15 mouse cellular contexts compared by ENCODE assay signal in genomic region chr7:100916526-100916925, GRCm38 (mm10). TPM values are rescaled to one million over a fixed set of nuclear protein-coding genes. Genes with fewer than 3 reads are reported as not detected.
DNase-seq lines count a peak whose midpoint lies in the region; ATAC-seq and TF ChIP-seq lines count a peak whose summit lies in the region.
"Had no signal": no experiment of that assay in that cellular context is flagged by ENCODE, and none has a peak within 500 bp of the region (broad histone marks: within the 10 kb centered on the region; RNA-seq: fewer than 3 reads in every experiment).

No protein-coding gene starts in this region.

- H3K4me3 ChIP-seq in intestine, embryonic 14.5 days (ENCODE audit: low read depth, low read length), result no peak overlapping the region
- no peak overlapping the region for H3K4me3 ChIP-seq in intestine, postnatal 0 days (ENCODE audit: low read depth, low read length)
- no peak overlapping the region for H3K4me3 ChIP-seq in intestine, embryonic 15.5 days (replicated peaks)
- no peak overlapping the region for H3K4me3 ChIP-seq in thymus, adult 2 months (ENCODE audit: control insufficient read depth, insufficient read depth, low read length)
- H3K4me3 ChIP-seq: liver, embryonic 15.5 days had no signal

- H3K9ac ChIP-seq in intestine, embryonic 14.5 days (ENCODE audit: low read length), result no peak overlapping the region
- H3K9ac ChIP-seq in intestine, postnatal 0 days (ENCODE audit: low read depth, low read length), result no peak overlapping the region
- H3K9ac ChIP-seq in intestine, embryonic 15.5 days, result no peak overlapping the region
- H3K9ac ChIP-seq: liver, embryonic 15.5 days had no signal

- peak; percentile 46 for DNase-seq in gastrocnemius, postnatal 14 days
- DNase-seq in gastrocnemius, postnatal 25 days, result no peak
- no peak for DNase-seq in intestine, embryonic 14.5 days (ENCODE audit: low spot score)
- DNase-seq in 3134 (ENCODE audit: extremely low read depth, insufficient read length, low spot score), result peak; percentile 46
- DNase-seq in thymus, adult 2 months, result no peak
- DNase-seq in spleen, adult 12 weeks (ENCODE audit: low spot score), result no peak
- DNase-seq: cerebellum, adult 11-12 months; left cerebral cortex, postnatal 4 days; lung, postnatal 36 days; right cerebral cortex, adult 18-20 months had no signal

- peak overlapping the region; percentile 57; the same call in 1 of the 2 replicates for H3K27ac ChIP-seq in intestine, embryonic 14.5 days (ENCODE audit: low read depth)
- H3K27ac ChIP-seq in intestine, postnatal 0 days (ENCODE audit: low read depth, low read length), result no peak overlapping the region
- peak overlapping the region; percentile 66 for H3K27ac ChIP-seq in intestine, embryonic 15.5 days
- no peak overlapping the region for H3K27ac ChIP-seq in thymus, adult 2 months (ENCODE audit: control insufficient read depth, insufficient read depth, low read length)
- H3K27ac ChIP-seq: liver, embryonic 15.5 days had no signal

- no peak for ATAC-seq in intestine, embryonic 14.5 days (replicated peaks; ENCODE audit: low FRiP score, low TSS enrichment, low read depth)
- ATAC-seq in intestine, postnatal 0 days, result no peak
- no peak for ATAC-seq in intestine, embryonic 15.5 days
- ATAC-seq: forebrain, embryonic 16.5 days had no signal

- no peak overlapping the region for H3K4me2 ChIP-seq in intestine, embryonic 14.5 days (ENCODE audit: low read length)
- no peak overlapping the region for H3K4me2 ChIP-seq in intestine, postnatal 0 days (replicated peaks; ENCODE audit: low read depth)
- H3K4me2 ChIP-seq in intestine, embryonic 15.5 days (replicated peaks), result peak overlapping the region; percentile 19; the same call in 1 of the 2 replicates
- H3K4me2 ChIP-seq: liver, embryonic 15.5 days had no signal

- no peaks in the 10 kb centered on the region for H3K27me3 ChIP-seq in intestine, embryonic 14.5 days (replicated peaks; ENCODE audit: control insufficient read depth, insufficient read depth, low read length)
- H3K27me3 ChIP-seq in intestine, postnatal 0 days (replicated peaks; ENCODE audit: control insufficient read depth, insufficient read depth, low read length), result no peaks in the 10 kb centered on the region
- H3K27me3 ChIP-seq in intestine, embryonic 15.5 days (replicated peaks), result no peaks in the 10 kb centered on the region
- no peaks in the 10 kb centered on the region for H3K27me3 ChIP-seq in thymus, adult 2 months (ENCODE audit: control insufficient read depth, insufficient read depth, low read length)
- H3K27me3 ChIP-seq: liver, embryonic 15.5 days had no signal

- H3K4me1 ChIP-seq in intestine, embryonic 14.5 days (replicated peaks; ENCODE audit: control insufficient read depth, insufficient read depth, low read length), result peaks cover 61% of the 10 kb centered on the region
- 0 out of 2 replicates have a peak, but pooled peaks cover 10% of the 10 kb centered on the region for H3K4me1 ChIP-seq in intestine, postnatal 0 days (replicated peaks; ENCODE audit: control insufficient read depth, insufficient read depth, low read length)
- peaks cover 64% of the 10 kb centered on the region for H3K4me1 ChIP-seq in intestine, embryonic 15.5 days (replicated peaks)
- no peaks in the 10 kb centered on the region for H3K4me1 ChIP-seq in thymus, adult 2 months (replicated peaks; ENCODE audit: control insufficient read depth, insufficient read depth, low read length)

- intact Hi-C loops in gastrocnemius, postnatal 14 days (cut with DNase I; ENCODE audit: low total_unique reads), result no loop called here

- no peaks in the 10 kb centered on the region for H3K9me3 ChIP-seq in intestine, embryonic 14.5 days (ENCODE audit: control insufficient read depth, low read length)
- no peaks in the 10 kb centered on the region for H3K9me3 ChIP-seq in intestine, postnatal 0 days (ENCODE audit: control insufficient read depth)
- H3K9me3 ChIP-seq in intestine, embryonic 15.5 days, result no peaks in the 10 kb centered on the region
- H3K9me3 ChIP-seq: liver, embryonic 15.5 days had no signal

- no peak for TF ChIP-seq POLR2A in thymus, adult 2 months (IDR thresholded peaks at IDR 0.05; ENCODE audit: control insufficient read depth, extremely low read depth, insufficient read depth, low read length, poor library complexity)

- no peak for TF ChIP-seq CTCF in intestine, postnatal 0 days (IDR thresholded peaks at IDR 0.05; ENCODE audit: low read depth)
- TF ChIP-seq CTCF in thymus, adult 2 months (IDR thresholded peaks at IDR 0.05; ENCODE audit: borderline replicate concordance, control insufficient read depth, extremely low read depth, insufficient read depth, low read length, poor library complexity), result no peak

- WGBS in intestine, embryonic 14.5 days, result 62% methylated on average over 6 of the region's 6 CpGs
- 71% methylated on average over 6 of the region's 6 CpGs for WGBS in intestine, postnatal 0 days
- 60% methylated on average over 6 of the region's 6 CpGs for WGBS in intestine, embryonic 15.5 days
- 89% methylated on average over 6 of the region's 6 CpGs for WGBS in thymus, adult 2 months

- H3K36me3 ChIP-seq in intestine, embryonic 14.5 days (ENCODE audit: control insufficient read depth, insufficient read depth, low read length), result peaks cover 27% of the 10 kb centered on the region
- H3K36me3 ChIP-seq in intestine, postnatal 0 days (ENCODE audit: control insufficient read depth, insufficient read depth), result no peaks in the 10 kb centered on the region
- H3K36me3 ChIP-seq in intestine, embryonic 15.5 days, result no peaks in the 10 kb centered on the region
- no peaks in the 10 kb centered on the region for H3K36me3 ChIP-seq in thymus, adult 2 months (ENCODE audit: control insufficient read depth, insufficient read depth, low read length)
- H3K36me3 ChIP-seq: liver, embryonic 15.5 days had no signal

RNA-seq across cellular contexts. Expression of gene Arhgef17, which starts 15.4 kb away (rescaled TPM):
- total RNA-seq in gastrocnemius, postnatal 14 days (2021), result 10 to 100 TPM; 21.9 to 25.7 TPM
- 10 to 100 TPM; 16.4 to 20.8 TPM for total RNA-seq in gastrocnemius, postnatal 25 days (2021)
- polyA plus RNA-seq in intestine, embryonic 14.5 days (2014; fragmentation: Nextera tagmentation; extraction: Ambion mirVana), result 12.9 and 14.2 TPM in 2 replicates
- 2.0 and 2.5 TPM in 2 replicates for polyA plus RNA-seq in intestine, postnatal 0 days (2015; fragmentation: Nextera tagmentation; extraction: Ambion mirVana)
- 5.0 and 6.0 TPM in 2 replicates for polyA plus RNA-seq in intestine, embryonic 15.5 days (2015; fragmentation: Nextera tagmentation; extraction: Ambion mirVana)
- polyA plus RNA-seq in thymus, adult 2 months (2012; rRNA removed), result 8.1 and 11.1 TPM in 2 replicates

RNA-seq across cellular contexts. Expression of gene Relt, which starts 53.3 kb away (rescaled TPM):
- total RNA-seq in gastrocnemius, postnatal 14 days (2021), result 10 to 100 TPM in 1 of 2 experiments, 1 to 10 TPM in 1; 5.4 to 16.3 TPM
- 10 to 100 TPM; 11.3 to 13.4 TPM for total RNA-seq in gastrocnemius, postnatal 25 days (2021)
- 1.9 and 2.0 TPM in 2 replicates for polyA plus RNA-seq in intestine, embryonic 14.5 days (2014; fragmentation: Nextera tagmentation; extraction: Ambion mirVana)
- 0.78 and 1.0 TPM in 2 replicates for polyA plus RNA-seq in intestine, postnatal 0 days (2015; fragmentation: Nextera tagmentation; extraction: Ambion mirVana)
- 2.6 and 3.5 TPM in 2 replicates for polyA plus RNA-seq in intestine, embryonic 15.5 days (2015; fragmentation: Nextera tagmentation; extraction: Ambion mirVana)
- polyA plus RNA-seq in thymus, adult 2 months (2012; rRNA removed), result 77.5 and 82.0 TPM in 2 replicates

RNA-seq across cellular contexts. Expression of gene P2ry6, which starts 57.9 kb away (rescaled TPM):
- 1 to 10 TPM; 1.6 to 2.1 TPM for total RNA-seq in gastrocnemius, postnatal 14 days (2021)
- total RNA-seq in gastrocnemius, postnatal 25 days (2021), result 1 to 10 TPM; 1.4 to 1.9 TPM
- polyA plus RNA-seq in intestine, embryonic 14.5 days (2014; fragmentation: Nextera tagmentation; extraction: Ambion mirVana), result 11.1 and 11.9 TPM in 2 replicates
- polyA plus RNA-seq in intestine, postnatal 0 days (2015; fragmentation: Nextera tagmentation; extraction: Ambion mirVana), result 5.7 and 7.0 TPM in 2 replicates
- 8.4 and 10.4 TPM in 2 replicates for polyA plus RNA-seq in intestine, embryonic 15.5 days (2015; fragmentation: Nextera tagmentation; extraction: Ambion mirVana)
- polyA plus RNA-seq in thymus, adult 2 months (2012; rRNA removed), result 27.1 and 36.0 TPM in 2 replicates
- total RNA-seq: MEL had no signal

Comparison
In these comparisons a context has a peak if more than half of its experiments do, and no peak if none do; other contexts are left out.
1. DNase-seq: peak in gastrocnemius, postnatal 14 days (single experiment) and 3134 (single experiment); none in gastrocnemius, postnatal 25 days (single experiment), intestine, embryonic 14.5 days (single experiment), thymus, adult 2 months (single experiment) and spleen, adult 12 weeks (single experiment).
2. H3K27ac ChIP-seq: peak in intestine, embryonic 14.5 days (single experiment) and intestine, embryonic 15.5 days (single experiment); none in intestine, postnatal 0 days (single experiment) and thymus, adult 2 months (single experiment).
3. RNA of gene Relt, which starts 53.3 kb away (polyA plus RNA-seq): 77.5 to 82.0 TPM in thymus, adult 2 months; 2.6 to 3.5 TPM in intestine, embryonic 15.5 days, 1.9 to 2.0 TPM in intestine, embryonic 14.5 days and 0.78 to 1.0 TPM in intestine, postnatal 0 days; every median in the first group is over 10 times any median in the second.